Mouse (Mus musculus) kidney, postnatal 10 days (tissue): ENCODE results near the gene Ano9.

ENCODE experiments used
- DNase-seq: peaks from one replicate; pipeline ENCODE4 v3.0.0; 2021; ENCODE audit warnings: mixed read lengths

Ano9 gene

GRCm38 (mm10) chr7:141117636-141118035, at the start of gene Ano9:
Ano9 (minus strand) TSS chr7:141117806.
- peak; percentile 70 for DNase-seq

GRCm38 (mm10) chr7:141164850-141165249, 47.2 kb upstream of the Ano9 start:
- no peak for DNase-seq

GRCm38 (mm10) chr7:141164397-141164796, 46.8 kb upstream of the Ano9 start:
- DNase-seq: no peak

DNA sequence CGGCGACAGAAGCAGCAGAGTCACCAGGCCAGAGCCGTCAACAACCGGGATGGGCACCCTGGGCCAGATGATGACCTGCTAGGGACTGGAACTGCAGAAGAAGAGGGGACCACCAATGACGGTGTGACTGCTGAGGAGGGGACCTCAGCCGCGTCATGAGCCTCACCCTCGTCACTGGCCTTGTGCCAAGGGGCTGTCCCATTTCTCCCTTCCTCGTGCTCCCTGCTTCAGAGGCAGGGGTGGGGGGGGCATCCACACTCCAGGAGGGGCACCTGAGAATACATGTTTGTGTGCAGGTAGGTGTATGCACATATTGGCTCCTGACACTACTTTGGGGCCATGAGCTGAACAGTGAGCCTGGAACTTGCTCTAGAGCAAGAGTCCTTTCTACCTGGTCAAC, 37.8 kb upstream of the Ano9 start:
- DNase-seq: peak; percentile 27

DNA sequence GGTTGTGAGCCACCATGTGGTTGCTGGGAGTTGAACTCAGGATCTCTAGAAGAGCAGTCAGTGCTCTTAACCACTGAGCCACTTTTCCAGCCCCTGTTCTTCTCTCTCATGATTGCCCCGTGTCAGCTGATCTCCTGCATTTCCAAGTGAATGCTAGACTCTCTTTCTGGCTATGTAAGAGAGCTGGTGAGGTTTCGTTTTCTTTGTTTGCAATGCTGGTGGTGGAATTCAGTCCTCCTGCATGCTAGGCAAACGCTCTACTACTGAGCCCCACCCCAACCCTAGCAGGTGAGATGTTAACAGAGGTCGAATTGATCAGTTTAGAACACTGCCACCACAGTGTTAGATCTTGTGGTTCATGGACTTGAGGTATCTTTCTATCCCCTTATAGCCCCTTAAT, 31.0 kb upstream of the Ano9 start:
- no peak for DNase-seq

DNA sequence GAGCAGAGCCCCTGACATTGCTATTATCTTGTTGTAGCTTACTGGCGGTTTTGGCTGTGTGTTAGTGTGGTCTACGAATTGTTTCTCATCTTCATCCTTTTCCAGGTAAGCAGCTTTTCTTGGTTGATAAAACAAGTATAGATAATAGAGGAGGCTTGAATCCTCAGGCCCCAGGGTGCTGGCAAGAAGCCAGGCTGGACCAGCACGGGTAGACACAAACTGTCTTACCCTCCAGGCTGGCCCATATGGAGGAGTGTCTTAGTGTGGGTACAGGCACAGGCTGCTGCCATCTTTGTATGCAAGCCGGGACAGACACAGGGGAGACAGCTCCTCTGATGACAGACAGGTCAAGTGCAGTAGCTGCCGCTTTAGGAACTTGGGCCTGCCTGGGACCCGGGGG, 29.4 kb upstream of the Ano9 start:
- no peak for DNase-seq

DNA sequence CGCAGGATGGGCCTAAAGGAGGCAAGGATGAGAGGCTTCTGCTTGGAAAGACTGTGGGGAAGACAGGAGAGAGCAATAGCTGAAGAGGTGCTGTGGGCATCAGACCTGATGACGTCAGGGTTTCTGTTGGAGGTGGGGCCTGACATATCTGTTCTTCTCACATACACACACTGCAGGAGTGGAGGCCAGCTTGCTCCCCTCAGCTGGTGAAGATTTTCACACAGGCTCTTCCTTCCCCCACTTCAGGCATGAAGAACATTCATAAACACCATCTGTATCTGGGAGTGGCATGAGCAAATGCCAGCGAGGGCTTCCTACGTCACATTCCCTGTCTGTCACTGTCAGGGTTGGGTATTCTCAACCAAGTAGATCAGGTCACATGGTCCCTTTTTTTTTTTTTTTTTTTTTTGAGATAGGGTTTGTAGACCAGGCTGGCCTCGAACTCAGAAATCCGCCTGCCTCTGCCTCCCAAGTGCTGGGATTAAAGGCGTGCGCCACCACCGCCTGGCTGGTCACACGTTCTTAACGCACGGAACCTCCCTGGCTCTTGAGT, 28.5 kb upstream of the Ano9 start:
- DNase-seq: no peak

DNA sequence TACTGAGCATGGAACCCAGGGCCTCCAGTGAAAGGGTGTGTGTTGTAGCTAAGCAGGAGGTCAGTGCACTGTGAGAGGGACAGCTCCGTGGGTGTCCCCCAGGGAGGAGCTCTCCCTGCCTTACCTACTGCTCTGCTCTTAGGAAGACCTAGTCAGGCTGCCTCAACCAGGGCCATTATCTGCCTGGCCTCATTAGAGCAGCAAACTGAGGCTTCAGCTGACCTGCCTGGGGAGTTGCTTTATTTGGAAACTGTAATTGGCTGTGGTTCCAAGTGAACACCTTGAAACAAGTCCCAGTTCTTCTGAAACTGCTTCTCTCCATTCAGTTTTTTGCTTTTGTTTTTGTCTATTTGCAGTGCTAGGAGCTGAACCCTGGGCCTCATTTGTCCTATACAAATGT, 27.8 kb upstream of the Ano9 start:
- no peak for DNase-seq

DNA sequence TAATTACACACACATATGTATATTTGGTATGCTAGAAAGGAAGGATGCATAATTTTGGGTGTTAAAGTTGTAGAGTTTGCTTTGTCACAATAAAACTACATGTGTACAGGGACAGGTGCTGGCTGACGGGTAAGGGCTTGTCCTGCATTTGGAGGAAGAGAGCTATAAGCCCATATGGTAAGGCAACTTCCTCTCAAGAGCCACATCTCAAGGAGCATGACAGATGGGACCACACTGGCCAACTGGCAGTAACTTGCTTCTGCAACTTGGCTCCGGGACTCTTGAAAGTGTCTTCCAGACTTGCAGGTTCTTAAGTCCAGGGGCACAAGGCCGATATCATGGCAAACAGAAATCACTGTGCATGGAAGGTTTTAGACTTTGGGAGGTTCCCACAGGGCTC, 27.0 kb upstream of the Ano9 start:
- DNase-seq: no peak

DNA sequence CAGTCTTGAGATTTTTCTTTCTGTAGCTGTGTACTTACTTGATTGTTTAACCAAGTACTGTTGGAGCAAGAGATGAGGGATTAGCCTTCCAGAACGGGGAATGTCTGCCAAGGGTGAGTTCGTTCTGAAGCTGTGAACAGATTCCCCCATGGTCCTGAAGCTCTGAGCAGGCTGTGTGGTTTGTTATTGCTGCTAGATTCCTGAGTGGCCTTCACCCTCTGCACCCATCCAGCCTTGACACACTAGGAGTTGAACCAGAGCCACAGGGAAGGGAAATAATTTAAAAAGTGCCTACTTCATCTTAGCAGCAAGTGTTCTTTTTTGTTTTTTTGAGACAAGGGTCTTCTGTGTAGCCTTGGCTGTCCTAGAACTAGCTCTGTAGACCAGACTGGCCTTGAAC, 26.3 kb upstream of the Ano9 start:
- DNase-seq: no peak

DNA sequence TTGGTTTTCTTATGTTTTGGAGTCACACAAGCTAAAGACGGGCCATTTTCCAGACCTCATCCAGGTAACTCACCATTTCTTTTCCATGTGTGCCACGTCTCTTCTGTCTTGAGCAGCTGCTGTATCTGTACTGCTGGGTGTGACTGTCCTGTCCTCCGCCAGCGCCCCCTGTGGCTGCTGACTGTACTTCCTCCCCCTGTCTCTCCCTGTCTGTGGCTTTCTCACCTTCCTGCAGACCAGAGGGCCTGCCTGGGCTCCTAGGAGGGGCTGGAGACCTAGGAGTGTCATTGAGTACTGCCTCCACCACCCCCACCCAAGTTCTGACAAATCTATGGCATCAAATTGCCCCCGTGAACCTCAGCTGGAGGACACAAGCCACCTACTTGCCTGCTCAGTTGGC, 25.5 kb upstream of the Ano9 start:
- peak; percentile 59 for DNase-seq

DNA sequence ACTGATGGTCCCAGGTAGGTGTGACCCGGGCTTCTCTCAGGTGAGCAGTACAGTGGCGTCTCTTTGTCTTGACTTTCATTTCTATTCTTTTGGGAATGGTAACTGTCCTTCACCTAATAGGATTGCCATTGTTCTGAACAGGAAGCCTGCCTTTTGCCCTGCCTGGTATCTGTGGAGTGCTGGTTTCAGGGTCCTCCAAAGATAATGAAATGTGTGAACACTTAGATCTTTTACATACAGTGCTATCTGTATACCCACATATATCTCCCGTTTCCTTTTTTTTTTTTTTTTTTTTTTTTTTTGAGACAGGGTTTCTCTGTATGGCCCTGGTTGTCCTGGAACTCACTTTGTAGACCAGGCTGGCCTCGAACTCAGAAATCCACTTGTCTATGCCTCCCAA, 23.7 kb upstream of the Ano9 start:
- DNase-seq: no peak

GRCm38 (mm10) chr7:141131904-141132755, 14.5 kb upstream of the Ano9 start:
- DNase-seq: no peak

GRCm38 (mm10) chr7:141131024-141131820, 13.6 kb upstream of the Ano9 start:
- peak; percentile 95 for DNase-seq

- no peak for DNase-seq
Observed at GRCm38 (mm10) chr7:141123517-141123856, 5.9 kb upstream of the Ano9 start.

- peak; percentile 98 for DNase-seq
Observed at GRCm38 (mm10) chr7:141122689-141123516, 5.3 kb upstream of the Ano9 start.

DNA sequence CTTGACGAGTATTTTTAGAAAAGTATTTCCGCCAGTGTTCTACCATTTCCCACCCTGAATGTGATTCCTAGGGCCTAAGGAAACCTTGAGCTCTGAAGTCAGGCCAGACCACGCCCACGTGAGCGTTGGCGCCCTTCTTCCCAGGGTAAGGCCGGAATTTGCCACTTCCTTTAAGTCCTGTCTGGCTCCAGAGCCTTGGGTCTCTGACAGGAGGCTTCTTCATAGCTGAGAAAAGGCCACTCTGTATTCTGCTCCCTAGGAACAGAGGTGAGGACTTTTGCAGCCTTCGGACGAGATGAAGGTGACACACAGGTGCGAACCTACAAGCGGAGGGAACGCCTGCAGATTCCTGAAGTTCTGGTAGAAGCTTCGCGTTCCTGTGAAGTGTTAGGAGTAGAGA, 4.6 kb upstream of the Ano9 start, which contains the start of gene Ptdss2:
Ptdss2 (plus strand) TSS at position 138 of the 400 bp plus-strand sequence.
- DNase-seq: peak; percentile 80

- peak; percentile 75 for DNase-seq
Observed at GRCm38 (mm10) chr7:141121051-141121531, 3.5 kb upstream of the Ano9 start.

- DNase-seq: no peak
Observed at GRCm38 (mm10) chr7:141120605-141121004, 3.0 kb upstream of the Ano9 start.

- DNase-seq: no peak
Observed at GRCm38 (mm10) chr7:141119487-141119886, 1.9 kb upstream of the Ano9 start.

GRCm38 (mm10) chr7:141115874-141116273, 1.7 kb downstream of the Ano9 start:
- no peak for DNase-seq

- no peak for DNase-seq
Observed at GRCm38 (mm10) chr7:141103161-141103560, 14.4 kb downstream of the Ano9 start.
